Mouse (Mus musculus): ENCODE results near the gene Emc1. TPM values are rescaled to one million over a fixed set of nuclear protein-coding genes. Genes with fewer than 3 reads are reported as not detected.

The Emc1 gene
- polyA plus RNA-seq, 1 experiment from 2014 or later = 11.9 TPM

DNA sequence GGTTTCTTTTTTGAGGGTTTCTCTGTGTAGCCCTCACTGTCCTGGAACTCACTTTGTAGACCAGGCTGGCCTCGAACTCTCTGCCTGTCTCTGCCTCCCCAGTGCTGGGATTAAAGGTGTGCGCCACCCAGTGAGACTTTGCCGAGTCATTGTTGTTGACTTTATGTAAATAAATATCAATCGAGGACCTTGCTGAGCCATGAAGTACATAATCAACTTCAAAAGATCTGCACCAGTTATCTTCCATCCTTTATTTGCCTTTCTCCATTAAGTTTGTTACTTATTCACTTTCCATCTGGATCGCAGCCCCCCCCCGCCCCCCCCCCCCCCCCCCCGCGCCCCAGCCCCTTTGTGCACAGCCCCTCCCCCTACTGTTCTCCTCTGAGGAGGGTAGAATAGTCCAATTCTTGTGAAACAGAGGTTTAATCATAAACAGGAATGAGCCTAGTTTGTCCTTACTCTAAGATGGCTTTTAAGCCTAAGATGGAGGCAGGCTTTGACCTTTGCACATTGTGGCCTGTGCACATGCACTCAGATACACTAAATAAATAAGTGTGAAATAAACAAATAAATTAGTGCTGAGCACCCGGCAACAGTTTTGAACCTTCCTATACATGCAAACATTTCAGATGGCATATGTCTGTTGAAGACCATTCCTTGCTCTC lies 17.6 kb upstream of the Emc1 start:
- Histone ChIP-seq H3K4me1 (replicated peaks; ENCODE audit: control insufficient read depth, insufficient read depth) (peaks cover 2% of the 10 kb centered on the region; the same call in 1 of the 2 replicates), H3K36me3 (ENCODE audit: control insufficient read depth, insufficient read depth, low read length) (no peaks in the 10 kb centered on the region), H3K9me3 (ENCODE audit: control insufficient read depth, low read length) (no peaks in the 10 kb centered on the region), H3K27ac (replicated peaks) (no peak overlapping the region), H3K4me2 (replicated peaks; ENCODE audit: low read depth) (no peak overlapping the region), H3K27me3 (ENCODE audit: control insufficient read depth, insufficient read depth, low read length) (no peaks in the 10 kb centered on the region), H3K9ac (ENCODE audit: low read length) (no peak overlapping the region), H3K4me3 (ENCODE audit: low read depth, low read length) (no peak overlapping the region)
- ATAC-seq (ENCODE audit: low FRiP score, low TSS enrichment) (no peak), DNase-seq (ENCODE audit: low spot score) (no peak)
- WGBS = 44% methylated on average over 6 of the region's 9 CpGs
- TF ChIP-seq EP300 (optimal IDR thresholded peaks at IDR 0.05) = no peak
- TF ChIP-seq CTCF (IDR thresholded peaks at IDR 0.05; ENCODE audit: low read depth) = no peak

DNA sequence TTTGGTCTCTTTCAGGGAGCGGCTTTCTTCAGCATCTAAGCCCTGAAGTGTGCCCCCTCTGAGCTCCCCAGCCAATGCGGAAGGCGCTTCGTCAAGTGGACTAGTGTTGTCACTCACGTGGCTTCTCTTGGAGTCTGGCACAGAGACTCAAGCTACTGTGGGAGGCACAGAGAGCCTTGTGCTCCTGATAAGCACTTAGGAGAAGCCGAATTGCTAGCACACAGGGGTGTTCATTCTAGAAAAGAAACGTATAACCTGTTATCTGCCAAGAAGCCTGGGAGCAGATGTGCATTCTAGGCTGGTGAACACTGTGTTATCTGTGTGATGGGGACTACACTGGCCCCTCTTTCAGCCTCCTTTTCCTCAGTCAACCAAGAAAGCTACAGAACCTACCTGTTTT lies 16.9 kb upstream of the Emc1 start:
- Histone ChIP-seq H3K4me1 (replicated peaks; ENCODE audit: control insufficient read depth, insufficient read depth) (peaks cover 2% of the 10 kb centered on the region; the same call in 1 of the 2 replicates), H3K4me2 (replicated peaks; ENCODE audit: low read depth) (no peak overlapping the region), H3K27me3 (ENCODE audit: control insufficient read depth, insufficient read depth, low read length) (no peaks in the 10 kb centered on the region), H3K9me3 (ENCODE audit: control insufficient read depth, low read length) (no peaks in the 10 kb centered on the region), H3K27ac (replicated peaks) (no peak overlapping the region), H3K36me3 (ENCODE audit: control insufficient read depth, insufficient read depth, low read length) (no peaks in the 10 kb centered on the region), H3K9ac (ENCODE audit: low read length) (no peak overlapping the region), H3K4me3 (ENCODE audit: low read depth, low read length) (no peak overlapping the region)
- 54% methylated on average over 7 of the region's 7 CpGs for WGBS
- DNase-seq (ENCODE audit: low spot score) (no peak), ATAC-seq (ENCODE audit: low FRiP score, low TSS enrichment) (no peak)
- TF ChIP-seq EP300 (optimal IDR thresholded peaks at IDR 0.05) (no peak), CTCF (IDR thresholded peaks at IDR 0.05; ENCODE audit: low read depth) (no peak)

DNA sequence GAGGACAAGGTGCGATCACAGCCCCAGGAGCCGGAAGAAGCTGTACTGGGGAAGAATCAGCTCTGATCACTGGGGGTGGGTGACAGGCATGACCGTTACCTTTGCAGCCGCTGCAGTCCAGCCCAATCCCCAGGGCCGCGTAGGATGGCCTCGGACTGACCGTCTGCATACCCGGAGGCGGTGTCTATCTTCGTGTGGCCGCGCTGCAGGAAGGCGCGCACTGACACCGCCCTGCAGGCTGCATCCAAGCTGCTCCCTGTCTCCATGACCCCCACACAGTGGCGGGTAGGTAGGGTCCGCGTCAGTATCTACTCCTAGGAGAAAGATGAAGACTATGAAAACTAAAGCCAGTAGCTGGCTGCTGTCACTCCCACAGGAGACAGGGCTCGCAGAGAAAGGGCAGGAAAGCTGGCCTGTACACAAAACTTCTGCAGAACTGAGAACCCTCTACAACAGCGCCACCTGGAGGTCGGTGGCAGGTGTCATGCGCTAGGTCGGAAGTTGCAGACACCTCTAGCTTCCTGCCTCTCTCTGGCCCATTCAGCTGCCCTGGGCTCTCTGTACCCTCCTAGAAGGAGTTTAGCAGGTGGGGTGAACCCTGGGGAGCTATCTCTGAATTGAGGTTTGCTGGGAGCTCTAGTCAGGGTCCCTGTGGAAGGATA lies 15.4 kb upstream of the Emc1 start:
- Histone ChIP-seq H3K4me3 (ENCODE audit: low read depth, low read length) (no peak overlapping the region), H3K27ac (replicated peaks) (no peak overlapping the region), H3K36me3 (ENCODE audit: control insufficient read depth, insufficient read depth, low read length) (no peaks in the 10 kb centered on the region), H3K4me1 (replicated peaks; ENCODE audit: control insufficient read depth, insufficient read depth) (peaks cover 2% of the 10 kb centered on the region; the same call in 1 of the 2 replicates), H3K9me3 (ENCODE audit: control insufficient read depth, low read length) (no peaks in the 10 kb centered on the region), H3K4me2 (replicated peaks; ENCODE audit: low read depth) (peak overlapping the region; percentile 52), H3K9ac (ENCODE audit: low read length) (no peak overlapping the region; the same call in 1 of the 2 replicates), H3K27me3 (ENCODE audit: control insufficient read depth, insufficient read depth, low read length) (no peaks in the 10 kb centered on the region)
- WGBS = 16% methylated on average over 24 of the region's 24 CpGs
- ATAC-seq (ENCODE audit: low FRiP score, low TSS enrichment) (peak; percentile 61), DNase-seq (ENCODE audit: low spot score) (peak; percentile 92)
- no peak for TF ChIP-seq EP300 (optimal IDR thresholded peaks at IDR 0.05)
- TF ChIP-seq CTCF (IDR thresholded peaks at IDR 0.05; ENCODE audit: low read depth) = peak; percentile 87

DNA sequence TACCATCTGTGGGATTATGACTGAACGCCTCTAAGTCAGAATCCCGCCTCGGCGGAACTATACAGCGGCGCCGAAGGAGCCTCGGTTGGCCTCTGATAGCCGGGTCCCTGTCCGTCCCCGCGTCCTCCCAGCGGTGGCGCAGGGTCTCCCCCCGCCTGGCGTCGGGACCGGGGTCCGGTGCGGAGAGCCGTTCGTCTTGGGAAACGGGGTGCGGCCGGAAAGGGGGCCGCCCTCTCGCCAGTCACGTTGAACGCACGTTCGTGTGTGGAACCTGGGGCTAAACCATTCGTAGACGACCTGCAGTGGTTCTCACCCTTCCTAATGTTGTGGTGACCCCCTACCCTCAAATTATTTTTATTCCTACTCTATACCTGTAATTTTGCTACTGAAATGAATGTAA lies 14.2 kb upstream of the Emc1 start:
- no peak for TF ChIP-seq CTCF (IDR thresholded peaks at IDR 0.05; ENCODE audit: low read depth)
- TF ChIP-seq EP300 (optimal IDR thresholded peaks at IDR 0.05) = no peak
- Histone ChIP-seq H3K4me3 (ENCODE audit: low read depth, low read length) (no peak overlapping the region), H3K4me1 (replicated peaks; ENCODE audit: control insufficient read depth, insufficient read depth) (peaks cover 2% of the 10 kb centered on the region; the same call in 1 of the 2 replicates), H3K9ac (ENCODE audit: low read length) (no peak overlapping the region), H3K9me3 (ENCODE audit: control insufficient read depth, low read length) (no peaks in the 10 kb centered on the region), H3K36me3 (ENCODE audit: control insufficient read depth, insufficient read depth, low read length) (no peaks in the 10 kb centered on the region), H3K4me2 (replicated peaks; ENCODE audit: low read depth) (no peak overlapping the region), H3K27me3 (ENCODE audit: control insufficient read depth, insufficient read depth, low read length) (no peaks in the 10 kb centered on the region), H3K27ac (replicated peaks) (no peak overlapping the region)
- 47% methylated on average over 33 of the region's 33 CpGs for WGBS
- DNase-seq (ENCODE audit: low spot score) = no peak
- ATAC-seq (ENCODE audit: low FRiP score, low TSS enrichment) = no peak

DNA sequence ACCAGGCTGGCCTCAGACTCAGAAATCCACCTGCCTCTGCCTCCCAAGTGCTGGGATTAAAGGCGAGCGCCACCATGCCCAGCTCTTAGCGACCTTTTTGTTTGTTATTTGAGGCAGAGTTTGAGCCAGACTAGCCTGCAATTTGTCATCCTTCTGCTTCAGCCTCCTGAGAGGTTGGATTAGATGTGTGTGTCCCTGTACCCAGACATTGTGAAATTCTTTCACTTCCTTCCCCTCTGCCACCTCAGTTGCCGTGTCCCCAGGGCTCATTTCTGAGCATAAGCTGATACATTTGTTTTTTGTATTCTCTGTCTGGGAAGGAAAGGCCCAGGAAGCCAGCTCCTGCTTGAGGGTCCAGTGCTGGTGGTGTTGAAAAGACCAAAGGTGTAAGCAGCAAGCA lies 11.6 kb upstream of the Emc1 start:
- Histone ChIP-seq H3K9ac (ENCODE audit: low read length) (no peak overlapping the region), H3K27me3 (ENCODE audit: control insufficient read depth, insufficient read depth, low read length) (no peaks in the 10 kb centered on the region), H3K36me3 (ENCODE audit: control insufficient read depth, insufficient read depth, low read length) (no peaks in the 10 kb centered on the region), H3K9me3 (ENCODE audit: control insufficient read depth, low read length) (no peaks in the 10 kb centered on the region), H3K27ac (replicated peaks) (no peak overlapping the region), H3K4me3 (ENCODE audit: low read depth, low read length) (no peak overlapping the region), H3K4me2 (replicated peaks; ENCODE audit: low read depth) (no peak overlapping the region), H3K4me1 (replicated peaks; ENCODE audit: control insufficient read depth, insufficient read depth) (peaks cover 2% of the 10 kb centered on the region; the same call in 1 of the 2 replicates)
- 65% methylated on average over 4 of the region's 4 CpGs for WGBS
- no peak for DNase-seq (ENCODE audit: low spot score)
- TF ChIP-seq EP300 (optimal IDR thresholded peaks at IDR 0.05) (no peak), CTCF (IDR thresholded peaks at IDR 0.05; ENCODE audit: low read depth) (no peak)
- ATAC-seq (ENCODE audit: low FRiP score, low TSS enrichment) = no peak

Measured in stomach, postnatal 0 days (tissue).